Mouse (Mus musculus): ENCODE results near the gene Rragd.

DNA sequence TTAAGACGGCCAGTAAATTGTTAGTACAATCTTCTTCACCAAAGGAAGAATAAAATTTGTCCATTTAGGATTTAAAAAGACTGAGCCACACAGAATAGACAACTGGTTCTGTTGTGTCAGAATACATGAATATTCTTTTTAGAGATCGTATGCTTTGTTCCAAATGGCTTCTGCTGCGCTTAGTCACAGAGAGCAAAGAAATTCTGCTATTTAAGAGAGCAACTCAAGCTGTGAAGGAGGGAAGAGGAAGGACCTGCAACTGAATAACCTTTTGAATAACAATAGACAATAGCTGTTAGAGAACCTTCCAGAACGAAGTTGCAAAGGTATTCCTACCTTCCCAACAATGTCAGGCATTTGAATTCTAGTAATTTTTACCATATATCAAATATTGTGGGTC lies 41.9 kb upstream of the Rragd start:
- TF ChIP-seq EP300 (IDR thresholded peaks at IDR 0.05; ENCODE audit: low read depth) (no peak), CTCF (IDR thresholded peaks at IDR 0.05; ENCODE audit: low read depth) (no peak)

Data from liver, postnatal 0 days (tissue).